In genomic region chr14:23587451-23587850, GRCm38 (mm10) we compare ENCODE assay signal across 18 mouse cellular contexts.
A peak's percentile ranks its signal among the peaks of the same experiment; 100 is the strongest.
DNase-seq lines count a peak whose midpoint lies in the region; ATAC-seq and TF ChIP-seq lines count a peak whose summit lies in the region.
"Had no signal": no experiment of that assay in that cellular context is flagged by ENCODE, and none has a peak within 500 bp of the region (broad histone marks: within the 10 kb centered on the region; RNA-seq: fewer than 3 reads in every experiment).

No protein-coding gene starts in this region.

- no peak for TF ChIP-seq CTCF in left cerebral cortex, adult 2 months (IDR thresholded peaks at IDR 0.05)

- peaks cover 45% of the 10 kb centered on the region for H3K27me3 ChIP-seq in midbrain, embryonic 11.5 days (ENCODE audit: control insufficient read depth, insufficient read depth, low read length)
- H3K27me3 ChIP-seq: embryonic facial prominence, embryonic 15.5 days had no signal

- H3K4me1 ChIP-seq in midbrain, embryonic 11.5 days (ENCODE audit: control insufficient read depth, insufficient read depth, low read length) = peaks cover 3% of the 10 kb centered on the region; the same call in 1 of the 2 replicates
- H3K4me1 ChIP-seq: embryonic facial prominence, embryonic 15.5 days; limb, embryonic 10.5 days had no signal

- WGBS in midbrain, embryonic 11.5 days = 90% methylated on average over 9 of the region's 9 CpGs

- no peaks in the 10 kb centered on the region for H3K9me3 ChIP-seq in midbrain, embryonic 11.5 days (ENCODE audit: control insufficient read depth, low read length)
- H3K9me3 ChIP-seq: embryonic facial prominence, embryonic 15.5 days; limb, embryonic 10.5 days; midbrain, embryonic 12.5 days had no signal

- H3K9ac ChIP-seq in midbrain, embryonic 11.5 days (ENCODE audit: low read length) = no peak overlapping the region
- H3K9ac ChIP-seq: embryonic facial prominence, embryonic 15.5 days; liver, embryonic 14.5 days; midbrain, embryonic 12.5 days had no signal

- no peak overlapping the region for H3K4me2 ChIP-seq in midbrain, embryonic 11.5 days
- H3K4me2 ChIP-seq: embryonic facial prominence, embryonic 15.5 days; heart, embryonic 11.5 days; midbrain, embryonic 12.5 days had no signal

- no peak for ATAC-seq in erythroblast, adult 5-6 weeks (replicated peaks; ENCODE audit: low FRiP score, poor library complexity, severe bottlenecking)
- ATAC-seq in midbrain, embryonic 11.5 days (ENCODE audit: low FRiP score) = no peak
- ATAC-seq: forebrain, embryonic 14.5 days had no signal

- H3K4me3 ChIP-seq in left cerebral cortex, adult 2 months = no peak overlapping the region
- H3K4me3 ChIP-seq in midbrain, embryonic 11.5 days (ENCODE audit: low read depth, low read length) = no peak overlapping the region
- H3K4me3 ChIP-seq: embryonic facial prominence, embryonic 15.5 days; limb, embryonic 10.5 days; midbrain, embryonic 12.5 days had no signal

- no peaks in the 10 kb centered on the region for H3K36me3 ChIP-seq in midbrain, embryonic 11.5 days (ENCODE audit: control insufficient read depth, insufficient read depth, low read length)
- H3K36me3 ChIP-seq: embryonic facial prominence, embryonic 15.5 days; limb, embryonic 10.5 days; midbrain, embryonic 12.5 days had no signal

- peak overlapping the region; percentile 76 for H3K27ac ChIP-seq in left cerebral cortex, adult 2 months
- no peak overlapping the region for H3K27ac ChIP-seq in midbrain, embryonic 11.5 days (ENCODE audit: low read depth, low read length)
- H3K27ac ChIP-seq: embryonic facial prominence, embryonic 15.5 days; limb, embryonic 10.5 days; liver, embryonic 14.5 days; midbrain, embryonic 12.5 days had no signal

- intact Hi-C loops in left cerebral cortex, adult 2 months (cut with DNase I) = loop anchor here (1.0 to 10.0 kb wide), 3 partner anchors 55 to 297 kb away; no protein-coding TSS in a partner anchor

- peak; percentile 84 to 92 for DNase-seq in adrenal gland, adult (ENCODE audit: inconsistent age in 2 of 2, low spot score in 1 of 2)
- DNase-seq in adrenal gland, postnatal 14 days = peak; percentile 70
- DNase-seq in left cerebral cortex, adult 2 months (ENCODE audit: extremely low spot score in 1 of 2, low spot score in 2 of 2) = peak; percentile 43 to 63
- DNase-seq in right cerebral cortex, postnatal 14 days = peak; percentile 48
- no peak for DNase-seq in midbrain, embryonic 11.5 days (ENCODE audit: low spot score, missing footprints)
- DNase-seq in urinary bladder, postnatal 36 days (ENCODE audit: low spot score in 2 of 2) = no peak
- DNase-seq: cerebellum, adult 11 months; gastrocnemius, postnatal 36 days; heart, postnatal 36 days; kidney, postnatal 25 days; lung, postnatal 10 days had no signal

Comparison
In these comparisons a context has a peak if more than half of its experiments do, and no peak if none do; other contexts are left out.
1. DNase-seq: peak in adrenal gland, adult (2 of 2), adrenal gland, postnatal 14 days (single experiment), left cerebral cortex, adult 2 months (2 of 2) and right cerebral cortex, postnatal 14 days (single experiment); none in midbrain, embryonic 11.5 days (single experiment) and urinary bladder, postnatal 36 days (0 of 2).